Mouse (Mus musculus) kidney, postnatal 10 days (tissue): ENCODE measurements around the gene Zmym6.

ENCODE experiments used
- DNase-seq: peaks from one replicate; pipeline ENCODE4 v3.0.0; 2021; ENCODE audit warnings: mixed read lengths

The Zmym6 gene

DNA sequence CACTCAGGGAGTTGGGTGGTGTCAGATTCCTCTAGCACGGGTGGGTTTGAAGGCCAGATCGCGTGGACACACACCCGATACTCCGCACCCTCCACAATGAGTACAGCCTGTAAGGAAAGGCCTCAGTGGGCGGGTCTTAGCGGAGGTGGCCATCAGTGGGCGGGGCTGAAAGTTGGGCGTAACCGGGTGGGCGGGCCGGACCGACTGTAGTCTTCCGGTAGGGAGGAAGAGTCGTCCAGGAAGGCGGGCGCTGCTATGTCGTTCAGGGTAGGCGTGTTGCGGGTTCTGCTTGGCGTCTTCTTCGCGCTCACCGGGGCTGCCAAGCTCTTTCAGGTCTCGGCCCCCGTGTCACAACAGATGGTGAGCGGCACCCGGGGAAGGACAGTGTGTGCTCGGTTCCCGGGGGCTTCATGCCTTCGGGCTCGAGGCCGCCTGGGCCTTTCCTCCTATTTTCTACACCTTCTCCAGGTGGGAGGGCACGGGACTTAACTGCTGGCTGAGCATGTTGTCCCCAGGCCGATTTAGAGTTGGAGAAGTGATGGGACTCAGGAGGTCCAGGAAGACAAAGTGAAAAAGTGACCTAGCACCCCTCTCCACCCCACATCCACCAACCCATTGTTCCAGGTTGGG is 48.8 kb downstream of the Zmym6 start:
- peak; percentile 96 for DNase-seq

DNA sequence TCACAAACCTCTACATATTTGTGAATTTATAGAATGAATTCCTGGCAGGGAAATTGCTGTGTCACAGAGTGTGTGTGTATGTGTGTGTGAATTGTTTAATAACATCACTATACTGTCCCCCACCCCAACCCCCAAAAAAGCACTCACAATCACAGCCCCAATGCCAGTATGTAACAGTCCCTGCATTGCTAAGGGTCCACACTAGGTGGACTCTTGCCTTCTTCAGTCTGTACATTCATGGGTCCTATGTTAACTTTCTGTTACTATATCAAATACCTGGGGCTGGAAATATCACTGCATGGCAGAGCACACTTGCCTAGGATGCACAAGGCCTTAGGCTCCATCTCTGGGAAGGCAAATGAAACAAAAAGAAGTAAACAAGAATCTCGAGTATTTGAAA is 57.5 kb downstream of the Zmym6 start:
- DNase-seq = no peak

DNA sequence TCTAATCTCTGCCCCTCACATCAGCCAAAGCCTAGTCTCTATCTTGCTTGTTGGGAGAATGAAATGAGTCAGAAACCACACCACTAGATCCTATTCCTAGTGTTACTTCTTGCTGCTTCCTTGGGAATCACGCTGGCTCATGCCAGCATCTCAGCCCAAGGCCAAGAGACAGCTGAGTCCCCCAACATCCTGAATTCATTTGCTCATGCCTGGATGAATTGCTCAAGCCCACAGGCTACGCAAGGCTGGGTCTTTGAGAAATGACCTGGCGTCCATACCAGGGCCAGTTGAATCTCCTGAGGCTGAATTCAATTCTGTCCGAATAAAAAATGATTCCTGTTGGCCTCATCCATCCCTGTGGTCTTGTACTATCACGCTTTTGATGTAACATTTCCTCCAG is 60.4 kb downstream of the Zmym6 start:
- DNase-seq = no peak

DNA sequence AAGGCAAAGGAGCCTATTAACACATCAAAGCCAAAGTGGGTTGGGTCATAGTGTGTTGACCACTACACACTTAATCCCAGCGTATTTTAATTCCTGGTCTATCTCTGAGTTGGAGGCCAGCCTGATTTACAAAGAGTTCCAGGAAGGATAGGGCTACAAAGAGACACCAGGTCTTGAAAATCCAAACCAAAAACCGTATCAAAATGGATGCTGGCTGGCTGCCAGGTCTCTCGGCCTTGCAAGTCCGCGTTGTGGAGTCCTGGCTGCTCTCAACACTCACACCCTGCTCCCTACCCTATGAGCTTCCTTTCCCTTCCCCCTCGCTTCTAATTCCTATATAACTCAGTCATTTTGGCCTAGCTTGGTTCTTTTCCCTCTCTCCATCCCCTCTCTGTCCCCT is 61.3 kb downstream of the Zmym6 start:
- DNase-seq = peak; percentile 39

DNA sequence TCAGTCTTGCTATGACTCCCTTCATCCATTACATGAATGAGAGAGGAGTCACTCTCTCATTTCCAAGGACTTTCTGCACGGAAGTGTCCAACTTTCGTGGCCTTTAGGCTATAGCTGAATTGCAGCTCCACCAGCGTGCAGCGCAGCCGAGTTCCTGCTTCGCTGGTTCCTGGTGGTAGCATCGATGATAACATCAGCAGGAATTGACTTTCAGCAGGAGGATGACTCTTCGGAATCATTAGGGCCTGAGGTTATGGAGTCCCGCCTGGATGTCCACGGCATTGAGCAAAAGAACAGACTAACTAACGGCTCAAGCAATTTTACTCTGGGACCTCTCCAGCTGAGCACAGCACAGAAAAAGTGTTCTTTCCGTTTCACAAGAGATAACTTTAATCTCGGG is 72.8 kb downstream of the Zmym6 start:
- DNase-seq = no peak

DNA sequence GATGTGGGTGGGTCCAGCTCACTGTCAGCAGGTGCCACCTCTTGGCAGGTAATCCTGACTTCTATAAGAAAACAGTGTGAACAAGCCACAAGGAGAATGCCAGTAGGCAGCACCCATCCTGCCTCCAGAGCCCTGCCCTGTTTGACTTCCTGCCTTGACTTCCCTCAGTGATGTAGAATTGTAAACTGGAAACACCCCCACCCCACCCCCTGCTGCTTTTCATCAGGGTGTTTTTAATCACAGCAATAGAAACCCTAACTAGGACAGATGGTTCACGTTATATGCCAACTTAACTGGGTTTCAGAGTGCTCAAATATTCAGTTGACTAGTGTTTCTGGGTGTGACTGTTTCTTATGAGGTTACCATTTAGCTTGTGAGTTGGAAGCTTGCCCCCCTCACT is 76.2 kb downstream of the Zmym6 start:
- DNase-seq = no peak

DNA sequence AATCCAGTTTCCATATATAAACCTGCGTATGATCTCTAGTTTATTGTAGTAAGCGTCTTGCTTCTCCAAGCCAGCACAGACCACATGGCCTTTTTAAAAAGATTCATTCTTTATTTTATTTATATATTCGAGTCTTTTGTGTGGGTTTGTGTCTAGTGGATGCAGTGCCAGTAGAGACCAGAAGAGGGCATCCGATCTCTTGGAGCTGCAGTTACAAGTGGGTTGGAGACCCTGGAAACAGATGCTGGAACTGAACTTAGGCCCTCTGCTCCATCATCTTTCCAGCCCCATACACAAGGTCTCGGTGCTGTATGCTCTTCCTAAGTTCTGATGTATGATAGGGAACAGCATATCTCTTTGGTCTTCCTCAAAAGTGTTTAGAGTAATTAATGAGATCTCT is 78.6 kb downstream of the Zmym6 start:
- DNase-seq = no peak

DNA sequence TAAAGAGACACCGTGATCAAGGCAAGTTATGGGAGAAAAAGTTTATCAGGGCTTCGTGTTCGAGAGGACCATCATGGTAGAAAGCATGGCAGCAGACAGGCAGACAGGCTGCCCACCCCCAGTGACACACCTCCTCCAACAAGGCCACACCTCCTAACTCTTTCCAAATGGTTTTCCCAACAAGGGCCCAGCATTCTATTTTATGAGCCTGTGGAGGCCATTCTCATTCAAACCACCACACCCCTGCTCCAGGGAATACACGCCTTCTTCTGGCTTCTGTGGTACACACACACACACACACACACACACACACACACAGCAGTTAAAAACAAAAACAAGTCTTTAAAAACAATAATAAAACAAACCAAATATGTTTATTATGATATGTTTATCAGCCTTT is 80.6 kb downstream of the Zmym6 start:
- no peak for DNase-seq

DNA sequence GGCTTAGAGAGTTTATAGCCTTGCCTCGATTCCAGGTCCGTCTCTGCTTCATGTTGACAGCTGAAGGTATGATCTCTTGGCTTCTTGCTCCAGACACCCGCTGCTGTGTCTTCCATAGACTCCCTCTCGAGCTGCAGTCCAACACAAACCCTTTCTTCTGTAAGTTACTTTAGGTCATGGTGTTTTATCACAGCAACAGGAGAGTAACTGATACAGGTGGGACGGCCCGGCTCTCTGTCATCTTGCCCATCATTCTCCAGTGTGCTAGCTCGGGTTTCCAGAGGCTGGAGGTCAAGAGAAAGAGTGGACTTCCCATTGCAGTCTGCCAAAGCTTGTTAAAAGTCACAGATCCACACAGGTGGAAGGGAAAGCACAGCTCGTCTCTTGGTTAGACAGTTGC is 86.7 kb downstream of the Zmym6 start:
- DNase-seq = no peak

DNA sequence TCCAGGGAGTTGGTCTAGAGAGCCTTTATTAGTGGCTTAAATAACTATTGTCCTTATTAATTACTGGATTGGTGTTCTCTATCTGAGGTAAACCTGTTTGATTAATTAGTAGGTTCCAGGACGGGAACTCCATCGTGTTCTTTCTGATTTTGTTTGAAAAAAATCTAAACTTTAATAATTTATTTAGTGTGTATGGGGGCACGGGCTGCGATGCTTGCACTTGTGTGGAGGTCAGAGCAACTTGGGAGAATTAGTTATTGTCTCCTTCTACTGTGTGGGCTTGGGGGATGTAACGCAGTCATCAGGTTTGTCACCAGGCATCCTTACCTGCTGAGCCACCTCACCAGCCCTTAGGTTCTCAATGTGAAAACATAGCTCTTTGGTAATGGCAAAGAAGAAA is 89.9 kb downstream of the Zmym6 start:
- no peak for DNase-seq

DNA sequence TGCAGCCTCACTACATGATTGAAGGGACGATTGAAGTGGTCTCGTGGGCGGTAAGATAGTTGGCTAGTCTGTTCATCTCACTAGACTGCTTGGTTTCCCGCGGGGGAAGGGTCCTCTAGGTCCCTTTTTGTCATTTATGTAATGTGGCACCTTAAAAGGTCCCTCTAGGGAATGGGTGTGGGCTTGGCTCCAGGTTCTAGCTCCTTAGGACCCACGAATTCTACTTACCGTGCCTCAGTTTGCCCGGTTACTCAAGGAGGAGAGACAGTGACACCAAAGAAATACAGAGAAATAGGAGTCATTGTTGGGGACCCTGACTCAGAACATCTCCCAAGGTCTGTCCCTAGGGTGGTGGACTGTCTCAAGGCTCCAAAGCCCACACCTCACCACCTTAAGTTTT is 90.5 kb downstream of the Zmym6 start:
- no peak for DNase-seq

DNA sequence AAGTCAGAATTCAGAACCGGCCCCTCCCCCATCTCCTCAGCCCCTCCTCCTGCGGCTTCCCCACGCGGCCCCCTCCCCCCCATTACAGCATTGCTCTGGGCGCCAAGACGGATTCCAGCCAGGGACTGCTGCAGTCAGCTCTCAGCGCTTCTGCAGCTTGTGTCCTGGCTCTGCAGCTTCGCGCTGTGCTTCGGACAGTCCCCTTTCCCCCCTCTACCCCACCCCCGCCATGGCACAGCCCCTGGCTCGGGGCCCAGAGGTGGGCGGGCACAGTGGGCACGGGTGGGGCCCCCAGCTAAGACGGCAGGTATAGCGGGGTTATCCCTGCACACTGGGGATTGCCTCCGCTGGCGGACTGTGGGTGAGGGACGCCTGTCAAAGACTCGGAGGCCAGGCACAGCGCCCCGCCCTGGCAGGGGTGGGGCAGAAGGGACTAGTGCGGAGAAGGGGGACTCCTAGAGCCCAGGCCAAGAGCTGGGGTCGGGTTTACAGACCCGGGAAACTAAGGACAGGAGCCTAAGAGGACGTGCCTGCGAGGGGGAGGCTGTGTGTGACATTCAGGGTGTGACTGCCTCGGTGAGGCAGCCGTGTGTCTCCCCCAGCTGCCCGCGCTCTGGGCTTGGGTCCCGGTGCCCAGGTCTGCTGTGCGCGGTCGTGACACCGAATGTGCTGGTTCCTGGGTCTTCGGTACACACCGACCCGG is 91.2 kb downstream of the Zmym6 start:
- DNase-seq = peak; percentile 41

DNA sequence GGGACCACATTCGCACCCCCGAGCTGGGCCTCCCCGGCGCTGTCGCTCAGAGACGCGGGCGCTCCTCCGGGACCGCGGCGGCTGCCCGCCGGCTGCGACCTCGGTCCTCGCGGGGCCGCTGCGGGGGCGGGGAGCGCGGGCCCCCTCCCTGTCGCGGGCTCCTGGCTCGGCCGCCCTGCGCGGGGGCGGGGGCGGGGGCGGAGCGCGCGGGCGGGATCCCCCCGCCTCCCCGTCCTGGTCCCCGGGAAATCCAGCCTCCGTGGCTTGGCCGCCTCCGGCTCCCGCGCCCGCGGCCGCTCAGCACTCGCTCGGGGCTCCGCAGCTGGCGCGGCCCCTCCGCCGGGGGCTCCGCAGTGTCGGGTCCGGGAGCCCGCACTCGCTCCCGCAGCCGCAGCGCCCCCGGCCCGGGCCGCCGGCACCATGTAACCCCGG is 91.7 kb downstream of the Zmym6 start, which contains the start of gene Dlgap3:
Gene Dlgap3 (plus strand): TSS at position 291 of the 432 bp plus-strand sequence.
- DNase-seq = peak; percentile 58

DNA sequence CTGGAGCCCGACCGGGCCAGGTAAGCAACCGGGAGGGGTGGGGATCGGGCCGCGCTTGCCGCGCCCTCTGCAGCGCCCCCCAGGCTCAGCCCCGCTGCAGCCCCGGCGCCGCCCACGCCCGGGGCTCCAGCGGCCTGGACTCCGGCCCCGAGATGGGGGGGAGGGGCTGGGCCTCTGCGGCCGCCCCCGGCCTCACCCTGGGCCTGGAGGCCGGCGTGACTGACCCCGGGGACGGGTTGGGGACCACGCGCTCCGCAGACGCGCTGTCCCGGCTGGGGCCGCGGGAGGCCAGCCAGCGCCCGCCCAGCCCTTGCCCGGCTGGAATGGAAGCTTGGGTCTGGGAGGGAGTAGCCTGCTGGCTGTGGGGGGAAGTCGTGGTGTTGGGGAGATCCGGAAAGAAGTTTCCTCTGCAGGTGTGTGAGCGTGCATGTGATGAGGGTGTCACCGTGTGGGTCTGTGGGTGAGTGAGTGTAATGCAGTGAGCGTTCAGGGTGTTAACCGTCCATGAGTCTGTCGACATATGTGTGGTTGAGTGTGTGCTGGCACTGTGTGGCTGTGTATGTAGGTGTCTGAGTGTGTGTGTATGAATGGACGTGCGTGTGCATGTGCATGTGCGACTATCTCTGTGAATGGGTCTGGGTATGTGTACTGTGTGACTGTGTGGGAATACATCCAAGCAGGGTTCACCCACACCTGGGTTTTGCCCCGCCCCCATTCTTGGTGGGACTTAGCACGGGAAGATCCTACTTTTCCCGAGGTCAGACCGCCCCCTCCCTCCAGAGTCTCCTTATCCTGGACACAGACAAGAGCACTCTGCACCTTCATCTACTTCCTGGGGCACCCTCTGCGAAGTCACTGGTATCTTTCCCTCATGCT is 92.4 kb downstream of the Zmym6 start:
- DNase-seq = peak; percentile 28

DNA sequence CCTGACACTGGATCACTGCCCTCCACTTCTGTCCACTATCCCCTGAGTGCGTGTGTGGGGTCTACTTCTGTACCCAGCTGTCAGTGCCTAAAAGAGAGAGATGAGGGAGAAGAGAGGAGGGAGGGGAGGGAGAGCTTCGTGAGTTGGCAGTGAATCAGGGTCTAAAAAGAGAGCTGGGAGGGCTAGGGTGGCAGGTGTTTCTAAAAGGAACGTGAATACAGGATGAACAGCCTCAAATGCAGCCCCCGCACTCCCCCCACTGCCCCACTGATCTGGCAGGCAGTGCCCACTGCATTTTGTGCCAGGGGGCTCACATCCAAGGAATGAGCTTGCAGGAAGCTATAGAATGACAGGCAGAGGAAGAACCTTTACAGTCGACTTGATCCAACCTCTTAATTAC is 93.7 kb downstream of the Zmym6 start:
- DNase-seq = no peak

DNA sequence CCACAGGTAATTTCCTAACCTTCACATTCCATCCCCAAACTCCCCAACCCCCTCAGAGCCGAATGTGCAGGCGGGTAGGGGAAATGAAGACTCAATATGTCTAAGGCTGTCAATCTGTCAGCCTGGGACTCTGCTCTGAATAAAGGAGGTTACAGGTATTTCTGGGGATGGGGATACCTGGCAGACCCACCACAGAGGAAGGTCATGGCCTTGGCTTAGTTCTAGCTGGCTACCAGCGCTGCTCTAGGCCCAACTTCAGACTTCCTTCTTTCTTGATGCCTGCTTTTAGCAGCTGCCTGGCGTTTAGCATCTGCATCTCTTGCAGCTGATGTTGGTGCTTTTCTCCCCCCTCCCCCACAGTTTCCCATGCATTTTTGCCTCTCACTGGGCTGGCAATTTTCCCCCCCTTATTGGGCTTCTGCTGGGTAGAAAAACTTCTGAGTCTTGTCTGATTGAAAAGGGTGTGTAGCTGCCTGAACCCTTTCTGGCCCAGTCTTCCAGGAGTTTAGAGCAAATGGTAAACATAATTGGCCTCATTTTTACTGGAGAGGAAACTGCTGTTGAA is 94.2 kb downstream of the Zmym6 start:
- no peak for DNase-seq

DNA sequence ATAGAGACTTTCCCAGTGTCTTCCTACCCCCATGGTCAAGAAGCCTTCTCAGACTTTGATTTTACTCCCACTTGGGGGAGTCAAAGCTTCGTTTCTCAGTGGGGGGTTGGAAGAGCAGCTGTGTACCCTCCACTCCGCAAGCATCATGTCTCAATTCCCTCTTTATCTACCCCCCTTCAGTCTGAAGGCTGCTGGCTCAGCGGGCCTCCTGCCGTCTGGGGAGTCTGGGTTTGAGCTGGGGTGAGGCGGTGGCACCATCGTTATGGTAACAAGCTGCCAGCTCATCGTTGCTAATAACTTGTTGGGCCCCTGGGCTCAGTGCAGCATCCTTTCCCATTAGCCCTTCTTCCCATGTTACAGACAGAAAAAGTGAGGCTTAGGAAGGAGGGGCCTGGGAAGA is 94.9 kb downstream of the Zmym6 start:
- DNase-seq = no peak

DNA sequence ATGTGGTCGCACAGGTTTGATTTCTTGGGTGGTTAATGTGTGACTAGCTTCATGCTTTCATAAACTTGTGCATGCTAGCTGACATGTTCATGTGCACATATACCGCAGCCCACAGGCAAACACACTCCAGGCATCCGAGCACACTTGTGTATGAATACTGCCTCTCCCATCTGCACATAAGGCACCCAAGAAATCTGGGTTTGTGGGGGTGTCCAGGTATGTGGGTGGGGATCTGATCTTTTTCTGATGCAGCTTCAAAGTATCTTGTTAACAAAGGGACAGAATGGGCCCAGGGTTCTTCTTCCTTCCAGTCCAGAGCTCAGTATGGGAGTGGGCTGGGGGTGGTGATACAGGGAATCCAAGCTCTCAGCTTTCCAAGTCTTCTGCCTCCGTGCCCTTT is 95.4 kb downstream of the Zmym6 start:
- no peak for DNase-seq

DNA sequence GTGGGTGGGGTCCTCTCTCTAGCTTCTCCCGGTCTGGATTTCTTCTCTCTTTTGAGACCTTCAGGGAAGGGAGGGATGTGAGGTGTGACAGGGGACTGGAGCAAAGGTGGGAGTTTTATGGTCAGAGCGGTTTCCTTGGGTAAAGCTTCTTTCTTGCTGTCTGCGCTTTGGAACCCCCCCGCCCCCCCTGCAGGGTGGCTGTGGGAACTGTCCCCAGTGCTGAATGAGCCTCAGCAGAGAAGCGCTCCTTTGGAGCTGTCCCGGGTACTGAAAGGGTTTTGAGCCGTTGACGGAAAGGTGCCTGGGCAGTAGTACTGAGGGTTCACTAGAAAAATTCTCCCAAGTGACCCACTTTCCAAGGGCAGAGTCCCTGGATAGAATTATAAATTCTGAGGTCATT is 96.3 kb downstream of the Zmym6 start:
- DNase-seq = peak; percentile 89
